24 mouse cellular contexts compared by ENCODE assay signal in the genomic region with DNA sequence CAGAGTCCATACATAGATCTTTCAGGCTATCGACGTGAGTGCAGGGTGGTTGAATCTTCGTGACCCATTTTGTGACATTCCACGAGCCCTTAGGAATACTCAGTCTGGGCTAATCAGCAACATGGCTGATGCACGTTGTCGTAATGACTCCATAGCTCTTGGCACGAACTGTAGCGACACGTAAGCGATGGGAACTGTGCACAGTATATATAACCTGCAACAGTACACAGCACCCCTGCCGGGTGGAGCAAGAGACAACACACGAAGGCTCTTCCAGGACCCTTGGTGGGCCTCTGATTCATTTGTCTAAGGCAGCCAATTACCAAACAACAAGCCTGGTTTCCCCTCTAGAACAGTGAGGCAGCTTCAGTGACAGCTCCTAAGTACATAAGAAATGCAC. TPM values are rescaled to one million over a fixed set of nuclear protein-coding genes. Genes with fewer than 3 reads are reported as not detected.
A peak's percentile ranks its signal among the peaks of the same experiment; 100 is the strongest.
DNase-seq lines count a peak whose midpoint lies in the region; ATAC-seq lines count a peak whose summit lies in the region.
"Had no signal": no experiment of that assay in that cellular context is flagged by ENCODE, and none has a peak within 500 bp of the region (broad histone marks: within the 10 kb centered on the region; RNA-seq: fewer than 3 reads in every experiment).

No protein-coding gene starts in this region.

- intact Hi-C loops in heart, postnatal 25 days (cut with DNase I): no loop called here

- H3K27ac ChIP-seq in midbrain, embryonic 11.5 days (ENCODE audit: low read depth, low read length): no peak overlapping the region
- H3K27ac ChIP-seq in midbrain, embryonic 10.5 days (replicated peaks): no peak overlapping the region
- H3K27ac ChIP-seq: embryonic facial prominence, embryonic 12.5 days; forebrain, embryonic 13.5 days; forebrain, embryonic 15.5 days had no signal

- H3K9me3 ChIP-seq in midbrain, embryonic 11.5 days (ENCODE audit: control insufficient read depth, low read length): no peaks in the 10 kb centered on the region
- H3K9me3 ChIP-seq in midbrain, embryonic 10.5 days (replicated peaks): no peaks in the 10 kb centered on the region
- H3K9me3 ChIP-seq: embryonic facial prominence, embryonic 12.5 days; forebrain, embryonic 13.5 days; forebrain, embryonic 15.5 days; G1E had no signal

- no peak overlapping the region for H3K4me3 ChIP-seq in midbrain, embryonic 11.5 days (ENCODE audit: low read depth, low read length)
- no peak overlapping the region for H3K4me3 ChIP-seq in midbrain, embryonic 10.5 days
- H3K4me3 ChIP-seq: embryonic facial prominence, embryonic 12.5 days; forebrain, embryonic 13.5 days; forebrain, embryonic 15.5 days had no signal

- no peak for ATAC-seq in midbrain, embryonic 11.5 days (ENCODE audit: low FRiP score)
- no peak for ATAC-seq in cerebellum, adult (ENCODE audit: insufficient number of reproducible peaks, low FRiP score, low TSS enrichment)
- ATAC-seq: activated CD4-positive, CD25-positive, alpha-beta regulatory T cell, adult 4 months; CD4-positive, CD25-positive, alpha-beta regulatory T cell, adult 4 months; forebrain, embryonic 13.5 days; forebrain, embryonic 15.5 days; forebrain, postnatal 0 days; Patski had no signal

- 91% methylated on average over 12 of the region's 12 CpGs for WGBS in midbrain, embryonic 11.5 days
- 88% methylated on average over 12 of the region's 12 CpGs for WGBS in midbrain, embryonic 10.5 days

- H3K4me1 ChIP-seq in midbrain, embryonic 11.5 days (ENCODE audit: control insufficient read depth, insufficient read depth, low read length): peaks cover 5% of the 10 kb centered on the region; the same call in 1 of the 2 replicates
- peaks cover 23% of the 10 kb centered on the region for H3K4me1 ChIP-seq in midbrain, embryonic 10.5 days
- H3K4me1 ChIP-seq: embryonic facial prominence, embryonic 12.5 days; forebrain, embryonic 15.5 days had no signal

- no peaks in the 10 kb centered on the region; the same call in 1 of the 2 replicates for H3K27me3 ChIP-seq in midbrain, embryonic 11.5 days (ENCODE audit: control insufficient read depth, insufficient read depth, low read length)
- peaks cover 29% of the 10 kb centered on the region for H3K27me3 ChIP-seq in midbrain, embryonic 10.5 days (ENCODE audit: low read depth, poor library complexity, severe bottlenecking)
- H3K27me3 ChIP-seq: embryonic facial prominence, embryonic 12.5 days; forebrain, embryonic 15.5 days had no signal

- no peaks in the 10 kb centered on the region for H3K36me3 ChIP-seq in midbrain, embryonic 11.5 days (ENCODE audit: control insufficient read depth, insufficient read depth, low read length)
- H3K36me3 ChIP-seq in midbrain, embryonic 10.5 days: no peaks in the 10 kb centered on the region
- H3K36me3 ChIP-seq: embryonic facial prominence, embryonic 12.5 days; forebrain, embryonic 15.5 days; G1E had no signal

- H3K9ac ChIP-seq in midbrain, embryonic 11.5 days (ENCODE audit: low read length): no peak overlapping the region
- H3K9ac ChIP-seq: embryonic facial prominence, embryonic 12.5 days; forebrain, embryonic 13.5 days; forebrain, embryonic 15.5 days; forebrain, postnatal 0 days had no signal

- peak; percentile 63 for DNase-seq in heart, adult 11 months
- no peak for DNase-seq in heart, postnatal 25 days (ENCODE audit: low spot score)
- DNase-seq in midbrain, embryonic 11.5 days (ENCODE audit: low spot score, missing footprints): peak; percentile 67
- no peak for DNase-seq in midbrain, embryonic 10.5 days (ENCODE audit: low spot score)
- DNase-seq: adrenal gland, adult 8-10 months; adrenal gland, postnatal 36 days; B cell, adult 2 months; cerebellum, adult 11 months; cerebellum, adult 18-20 months; cerebellum, adult 8-10 months; cerebellum, adult 9-11 months; cerebellum, postnatal 14 days; cerebellum, postnatal 36 days; forebrain, postnatal 0 days had no signal

- H3K4me2 ChIP-seq in midbrain, embryonic 11.5 days: no peak overlapping the region
- H3K4me2 ChIP-seq: embryonic facial prominence, embryonic 12.5 days; forebrain, embryonic 13.5 days; forebrain, embryonic 15.5 days had no signal

RNA-seq across cellular contexts. Expression of gene Fstl4, which starts 11.9 kb away (rescaled TPM):
- total RNA-seq in heart, postnatal 25 days (2021): 1 to 10 TPM; 1.8 to 2.6 TPM
- 0.64 and 0.90 TPM in 2 replicates for polyA plus RNA-seq in midbrain, embryonic 11.5 days (2014; fragmentation: Nextera tagmentation; extraction: Ambion mirVana)
- polyA plus RNA-seq in midbrain, embryonic 10.5 days (2016; fragmentation: Nextera tagmentation; extraction: Ambion mirVana): 0.59 and 0.75 TPM in 2 replicates
- total RNA-seq: CH12.LX; common myeloid progenitor, adult 5-6 weeks had no signal
- polyA plus RNA-seq: activated CD4-positive, CD25-positive, alpha-beta regulatory T cell, adult 4 months; CD4-positive, CD25-positive, alpha-beta regulatory T cell, adult 4 months; G1E; Patski had no signal

Comparison
In these comparisons a context has a peak if more than half of its experiments do, and no peak if none do; other contexts are left out.
1. DNase-seq: peak in heart, adult 11 months (single experiment) and midbrain, embryonic 11.5 days (single experiment); none in heart, postnatal 25 days (single experiment) and midbrain, embryonic 10.5 days (single experiment).